Mouse (Mus musculus) MEL (cell line): ENCODE results near the gene Ankrd44. TPM values are rescaled to one million over a fixed set of nuclear protein-coding genes. Genes with fewer than 3 reads are reported as not detected.

ENCODE experiments used
- DNase-seq: peaks from one replicate; pipeline ENCODE4 v3.0.0; 2011; ENCODE audit warnings: low read depth, low spot score
- H3K27ac ChIP-seq: 2 replicates; pipeline ENCODE4 v1.5.1; 2012; ENCODE audit warnings: low read depth, mild to moderate bottlenecking, control low read depth, low read length, moderate library complexity; ENCODE audit not compliant: control insufficient read depth
- H3K27me3 ChIP-seq, 2 experiments: fragments of 150-350 bp in 1 of 2; sonication (generic) in 1 of 2; 2 replicates each; pipeline ENCODE4 v1.6.1; 2012; ENCODE audit warnings: low read length in 2 of 2, mild to moderate bottlenecking in 2 of 2, improper control_type of control experiment in 1 of 2, moderate library complexity in 1 of 2; ENCODE audit not compliant: insufficient read depth in 2 of 2, control insufficient read depth in 1 of 2
- H3K36me3 ChIP-seq, 2 experiments: 2 replicates each; pipeline ENCODE4 v1.6.1; 2012 to 2014; ENCODE audit warnings: low read length in 2 of 2, improper control_type of control experiment in 1 of 2, inconsistent platforms in 1 of 2, mild to moderate bottlenecking in 1 of 2; ENCODE audit not compliant: insufficient read depth in 2 of 2, control insufficient read depth in 1 of 2
- H3K4me1 ChIP-seq, 2 experiments: fragments of 150-350 bp in 1 of 2; sonication (generic) in 1 of 2; 2 replicates each; pipeline ENCODE4 v1.6.1; 2012; ENCODE audit warnings: low read length in 2 of 2, improper control_type of control experiment in 1 of 2, mild to moderate bottlenecking in 1 of 2; ENCODE audit not compliant: insufficient read depth in 2 of 2, control insufficient read depth in 1 of 2
- H3K4me3 ChIP-seq, 2 experiments: fragments of 150-350 bp in 1 of 2; sonication (generic) in 1 of 2; 2 replicates each; pipeline ENCODE4 v1.5.1; 2012; ENCODE audit warnings: low read depth in 2 of 2, low read length in 2 of 2, mild to moderate bottlenecking in 2 of 2, moderate library complexity in 2 of 2, control low read depth in 1 of 2, improper control_type of control experiment in 1 of 2; ENCODE audit not compliant: control insufficient read depth in 1 of 2, insufficient read depth in 1 of 2
- H3K79me2 ChIP-seq: 2 replicates; pipeline ENCODE4 v1.6.1; 2012; ENCODE audit warnings: mild to moderate bottlenecking, low read length, moderate library complexity; ENCODE audit not compliant: control insufficient read depth, poor library complexity, insufficient read depth
- H3K9ac ChIP-seq: 2 replicates; pipeline ENCODE4 v1.6.1; 2012; ENCODE audit warnings: low read depth, mild to moderate bottlenecking, control low read depth, low read length, moderate library complexity; ENCODE audit not compliant: control insufficient read depth, poor library complexity, severe bottlenecking
- H3K9me3 ChIP-seq: fragments of 150-350 bp; sonication (generic); replicated peaks from 2 replicates; pipeline ENCODE4 v1.6.1; 2012; ENCODE audit warnings: mild to moderate bottlenecking, low read length, improper control_type of control experiment, moderate library complexity; ENCODE audit not compliant: insufficient read depth
- CHD1 ChIP-seq: IDR thresholded peaks from 2 replicates; pipeline ENCODE4 v1.6.1; 2012; ENCODE audit warnings: low read depth, mild to moderate bottlenecking, inconsistent platforms, low read length, improper control_type of control experiment
- CHD2 ChIP-seq: IDR thresholded peaks from 2 replicates; pipeline ENCODE4 v1.6.1; 2011; ENCODE audit warnings: low read length, improper control_type of control experiment
- ETS1 ChIP-seq: IDR thresholded peaks from 2 replicates; pipeline ENCODE4 v1.6.1; 2012; ENCODE audit warnings: low read depth, mild to moderate bottlenecking, inconsistent platforms, low read length, improper control_type of control experiment, moderate library complexity
- JUND ChIP-seq: IDR thresholded peaks from 2 replicates; pipeline ENCODE4 v1.6.1; 2011; ENCODE audit warnings: low read depth, mild to moderate bottlenecking, improper control_type of control experiment, low read length
- MAZ ChIP-seq: IDR thresholded peaks from 2 replicates; pipeline ENCODE4 v1.6.1; 2012; ENCODE audit warnings: low read depth, mild to moderate bottlenecking, inconsistent platforms, low read length, improper control_type of control experiment
- MYB ChIP-seq: IDR thresholded peaks from 2 replicates; pipeline ENCODE4 v1.6.1; 2011; ENCODE audit warnings: mild to moderate bottlenecking, low read depth, low read length, improper control_type of control experiment
- NRF1 ChIP-seq: IDR thresholded peaks from 2 replicates; pipeline ENCODE4 v1.6.1; 2014; ENCODE audit warnings: low read depth, mild to moderate bottlenecking, inconsistent platforms, low read length, improper control_type of control experiment, moderate library complexity; ENCODE audit not compliant: poor library complexity, insufficient read depth, severe bottlenecking
- RAD21 ChIP-seq: IDR thresholded peaks from 2 replicates; pipeline ENCODE4 v1.6.1; 2011; ENCODE audit warnings: mild to moderate bottlenecking, low read depth, low read length, improper control_type of control experiment
- RCOR1 ChIP-seq: IDR thresholded peaks from 2 replicates; pipeline ENCODE4 v1.6.1; 2012; ENCODE audit warnings: low read depth, mild to moderate bottlenecking, inconsistent platforms, low read length, improper control_type of control experiment
- TBP ChIP-seq: IDR thresholded peaks from 2 replicates; pipeline ENCODE4 v1.8.0; 2011; ENCODE audit warnings: low read depth, low read length, improper control_type of control experiment
- ZC3H11A ChIP-seq: IDR thresholded peaks from 2 replicates; pipeline ENCODE4 v1.6.1; 2012; ENCODE audit warnings: low read depth, mild to moderate bottlenecking, inconsistent platforms, low read length, improper control_type of control experiment
- polyA plus RNA-seq, 2 experiments: library from polyadenylated mRNA; stranded (reverse) in 1 of 2; unstranded in 1 of 2; fragments of >175 nt in 1 of 2; fragments of >200 nt in 1 of 2; gene quantifications; 2 replicates each; pipeline versions ENCODE4 v1.2.1 to v1.2.4; 2012; ENCODE audit warnings: low replicate concordance in 2 of 2, low read depth in 1 of 2; ENCODE audit not compliant: insufficient read length in 2 of 2, insufficient read depth in 1 of 2, missing spikeins in 1 of 2
- total RNA-seq: library from RNA; depleted of rRNA; stranded (reverse); fragments of 300-350 nt; gene quantifications from 2 replicates; pipeline ENCODE4 v1.2.3, GENCODE M21; 2012

Gene Ankrd44
- total and polyA plus RNA-seq, 3 experiments = 2.3 to 4.4 TPM; not detected in 1

GRCm38 (mm10) chr1:54821797-54822196 lies 104.4 kb downstream of the Ankrd44 start:
- DNase-seq = no peak

GRCm38 (mm10) chr1:54815206-54815855 lies 110.9 kb downstream of the Ankrd44 start:
- no peaks in the 10 kb centered on the region for H3K9me3 ChIP-seq
- H3K27me3 ChIP-seq = no peaks in the 10 kb centered on the region
- TF ChIP-seq MYB (no peak), CHD1 (no peak), MAZ (no peak), ZC3H11A (no peak), RCOR1 (no peak)
- H3K36me3 ChIP-seq = no peaks in the 10 kb centered on the region
- H3K4me3 ChIP-seq = no peak overlapping the region
- no peak overlapping the region for H3K9ac ChIP-seq
- no peaks in the 10 kb centered on the region for H3K79me2 ChIP-seq
- DNase-seq = no peak
- H3K4me1 ChIP-seq = no peaks in the 10 kb centered on the region
- H3K27ac ChIP-seq = no peak overlapping the region

More at GRCm38 (mm10) chr1:54821797-54822196, 104.4 kb downstream of the Ankrd44 start:
- H3K36me3 ChIP-seq = peaks cover 0 to 7% of the 10 kb centered on the region in 2 experiments; a peak in 2 of 4 replicates
- H3K4me3 ChIP-seq = no peak overlapping the region
- no peaks in the 10 kb centered on the region for H3K27me3 ChIP-seq
- H3K27ac ChIP-seq = no peak overlapping the region
- TF ChIP-seq NRF1 = no peak
- no peak overlapping the region for H3K9ac ChIP-seq
- peaks cover 2 to 13% of the 10 kb centered on the region in 2 experiments; a peak in 3 of 4 replicates for H3K4me1 ChIP-seq
- no peaks in the 10 kb centered on the region for H3K79me2 ChIP-seq
- H3K9me3 ChIP-seq = no peaks in the 10 kb centered on the region

- Histone ChIP-seq H3K9ac (no peak overlapping the region), H3K79me2 (no peaks in the 10 kb centered on the region), H3K9me3 (no peaks in the 10 kb centered on the region), H3K27ac (no peak overlapping the region), H3K4me3 (no peak overlapping the region), H3K4me1 (no peaks in the 10 kb centered on the region), H3K36me3 (no peaks in the 10 kb centered on the region), H3K27me3 (no peaks in the 10 kb centered on the region)
- TF ChIP-seq JUND = no peak
- TF ChIP-seq RAD21 = no peak
- no peak for TF ChIP-seq ETS1
- TF ChIP-seq CHD2 = no peak
- TF ChIP-seq MAZ = no peak
- no peak for TF ChIP-seq TBP
- no peak for DNase-seq
Measured at GRCm38 (mm10) chr1:54809811-54810549, 116.2 kb downstream of the Ankrd44 start.
